13 mouse cellular contexts compared by ENCODE assay signal in genomic region chr9:22875231-22875630, GRCm38 (mm10).
DNase-seq lines count a peak whose midpoint lies in the region; ATAC-seq and TF ChIP-seq lines count a peak whose summit lies in the region.
"Had no signal": no experiment of that assay in that cellular context is flagged by ENCODE, and none has a peak within 500 bp of the region (broad histone marks: within the 10 kb centered on the region; RNA-seq: fewer than 3 reads in every experiment).

No protein-coding gene starts in this region.

- 77% methylated on average over 1 of the region's 1 CpGs for WGBS in lung, embryonic 14.5 days
- 32% methylated on average over 1 of the region's 1 CpGs for WGBS in forebrain, embryonic 15.5 days

- peak; percentile 47 for ATAC-seq in lung, embryonic 14.5 days (ENCODE audit: insufficient read depth)
- peak; percentile 86 for ATAC-seq in forebrain, embryonic 15.5 days (replicated peaks)
- ATAC-seq: intestine, embryonic 16.5 days; lung, postnatal 0 days had no signal

- DNase-seq in lung, embryonic 14.5 days, result peak; percentile 27
- DNase-seq in lung, postnatal 10 days, result no peak
- peak; percentile 66 to 68 for DNase-seq in cerebellum, adult 18-20 months
- peak; percentile 30 for DNase-seq in mesoderm, embryonic 11.5 days (ENCODE audit: low read depth, low spot score)
- DNase-seq in urinary bladder, postnatal 36 days (ENCODE audit: low spot score in 2 of 2), result no peak
- DNase-seq in ovary, adult 18-20 months (ENCODE audit: low spot score), result no peak
- DNase-seq: gastrocnemius, postnatal 25 days; thymus, postnatal 25 days had no signal

- H3K9ac ChIP-seq in lung, embryonic 14.5 days, result no peak overlapping the region
- no peak overlapping the region for H3K9ac ChIP-seq in forebrain, embryonic 15.5 days (replicated peaks)
- H3K9ac ChIP-seq: embryonic facial prominence, embryonic 13.5 days had no signal

- H3K4me2 ChIP-seq in lung, embryonic 14.5 days, result no peak overlapping the region
- H3K4me2 ChIP-seq in forebrain, embryonic 15.5 days (replicated peaks), result no peak overlapping the region
- H3K4me2 ChIP-seq: embryonic facial prominence, embryonic 13.5 days had no signal

- H3K9me3 ChIP-seq in lung, embryonic 14.5 days (ENCODE audit: low read depth, low read length), result no peaks in the 10 kb centered on the region
- H3K9me3 ChIP-seq in forebrain, embryonic 15.5 days, result no peaks in the 10 kb centered on the region
- H3K9me3 ChIP-seq: embryonic facial prominence, embryonic 13.5 days had no signal

- H3K27ac ChIP-seq in lung, embryonic 14.5 days (ENCODE audit: low read depth), result no peak overlapping the region
- H3K27ac ChIP-seq in forebrain, embryonic 15.5 days (replicated peaks), result 0 out of 2 replicates have a peak overlapping the region, but pooled peaks have one; percentile 41
- H3K27ac ChIP-seq: embryonic facial prominence, embryonic 13.5 days had no signal

- 0 out of 2 replicates have a peak, but pooled peaks cover 9% of the 10 kb centered on the region for H3K4me1 ChIP-seq in lung, embryonic 14.5 days (ENCODE audit: insufficient read depth)
- peaks cover 21% of the 10 kb centered on the region for H3K4me1 ChIP-seq in forebrain, embryonic 15.5 days

- H3K27me3 ChIP-seq in lung, embryonic 14.5 days (ENCODE audit: insufficient read depth, low read length), result no peaks in the 10 kb centered on the region
- no peaks in the 10 kb centered on the region for H3K27me3 ChIP-seq in forebrain, embryonic 15.5 days
- H3K27me3 ChIP-seq: CH12.LX; embryonic facial prominence, embryonic 13.5 days had no signal

- no peaks in the 10 kb centered on the region for H3K36me3 ChIP-seq in lung, embryonic 14.5 days (ENCODE audit: insufficient read depth)
- H3K36me3 ChIP-seq in forebrain, embryonic 15.5 days, result no peaks in the 10 kb centered on the region
- H3K36me3 ChIP-seq: embryonic facial prominence, embryonic 13.5 days had no signal

- no peak for TF ChIP-seq CTCF in lung, embryonic 14.5 days (IDR thresholded peaks at IDR 0.05; ENCODE audit: low read depth)

- H3K4me3 ChIP-seq in lung, embryonic 14.5 days (ENCODE audit: low read depth, low read length), result no peak overlapping the region
- no peak overlapping the region for H3K4me3 ChIP-seq in forebrain, embryonic 15.5 days
- H3K4me3 ChIP-seq: embryonic facial prominence, embryonic 13.5 days had no signal

Comparison
In these comparisons a context has a peak if more than half of its experiments do, and no peak if none do; other contexts are left out.
1. DNase-seq: peak in lung, embryonic 14.5 days (single experiment), cerebellum, adult 18-20 months (2 of 2) and mesoderm, embryonic 11.5 days (single experiment); none in lung, postnatal 10 days (single experiment), urinary bladder, postnatal 36 days (0 of 2) and ovary, adult 18-20 months (single experiment).